ENCODE assay signal across 9 mouse cellular contexts in genomic region chr3:116126070-116126469, GRCm38 (mm10). TPM values are rescaled to one million over a fixed set of nuclear protein-coding genes. Genes with fewer than 3 reads are reported as not detected.
DNase-seq lines count a peak whose midpoint lies in the region; ATAC-seq and TF ChIP-seq lines count a peak whose summit lies in the region.
"Had no signal": no experiment of that assay in that cellular context is flagged by ENCODE, and none has a peak within 500 bp of the region (broad histone marks: within the 10 kb centered on the region; RNA-seq: fewer than 3 reads in every experiment).

No protein-coding gene starts in this region.

- no peak for TF ChIP-seq EP300 in stomach, postnatal 0 days (optimal IDR thresholded peaks at IDR 0.05)

- DNase-seq in heart, adult 11 months, result peak; percentile 40
- DNase-seq in heart, postnatal 14 days, result no peak
- DNase-seq in stomach, postnatal 0 days (ENCODE audit: low spot score), result no peak
- DNase-seq in liver, embryonic 11.5 days (ENCODE audit: low spot score), result no peak
- DNase-seq in cerebellum, adult 8-10 months, result no peak
- no peak for DNase-seq in urinary bladder, postnatal 10 days (ENCODE audit: low spot score)
- no peak for DNase-seq in kidney, adult 11 months
- DNase-seq: adrenal gland, postnatal 14 days had no signal

- no peak overlapping the region for H3K4me3 ChIP-seq in stomach, embryonic 14.5 days (ENCODE audit: low read depth, low read length)
- H3K4me3 ChIP-seq in stomach, postnatal 0 days (ENCODE audit: low read depth, low read length), result no peak overlapping the region
- H3K4me3 ChIP-seq in liver, embryonic 11.5 days (ENCODE audit: low read depth, low read length), result peak overlapping the region; percentile 13; the same call in 1 of the 2 replicates

- no peaks in the 10 kb centered on the region for H3K9me3 ChIP-seq in stomach, embryonic 14.5 days (ENCODE audit: control insufficient read depth, low read depth, low read length)
- no peaks in the 10 kb centered on the region for H3K9me3 ChIP-seq in stomach, postnatal 0 days (ENCODE audit: control insufficient read depth, low read length)
- H3K9me3 ChIP-seq in liver, embryonic 11.5 days (ENCODE audit: control insufficient read depth, low read length), result no peaks in the 10 kb centered on the region

- no peak for ATAC-seq in stomach, embryonic 14.5 days (ENCODE audit: insufficient number of reproducible peaks, insufficient read depth, low FRiP score, low read depth)
- no peak for ATAC-seq in stomach, postnatal 0 days (ENCODE audit: low FRiP score, low TSS enrichment)
- ATAC-seq in liver, embryonic 11.5 days (replicated peaks; ENCODE audit: low FRiP score), result no peak

- no peak overlapping the region for H3K27ac ChIP-seq in stomach, embryonic 14.5 days (ENCODE audit: low read length)
- H3K27ac ChIP-seq in stomach, postnatal 0 days (replicated peaks), result no peak overlapping the region
- H3K27ac ChIP-seq in liver, embryonic 11.5 days (ENCODE audit: low read depth, low read length), result no peak overlapping the region

- H3K9ac ChIP-seq in stomach, embryonic 14.5 days (replicated peaks; ENCODE audit: low read depth, low read length), result no peak overlapping the region
- H3K9ac ChIP-seq in stomach, postnatal 0 days (ENCODE audit: low read length), result no peak overlapping the region
- no peak overlapping the region for H3K9ac ChIP-seq in liver, embryonic 11.5 days (ENCODE audit: low read depth, low read length)

- 0 out of 2 replicates have a peak, but pooled peaks cover 3% of the 10 kb centered on the region for H3K4me1 ChIP-seq in stomach, embryonic 14.5 days (ENCODE audit: control insufficient read depth, insufficient read depth, low read length)
- H3K4me1 ChIP-seq in stomach, postnatal 0 days (replicated peaks; ENCODE audit: control insufficient read depth, insufficient read depth), result no peaks in the 10 kb centered on the region
- no peaks in the 10 kb centered on the region; the same call in 1 of the 2 replicates for H3K4me1 ChIP-seq in liver, embryonic 11.5 days (replicated peaks; ENCODE audit: control insufficient read depth, insufficient read depth, low read length)

- H3K27me3 ChIP-seq in stomach, embryonic 14.5 days (ENCODE audit: control insufficient read depth, insufficient read depth, low read length), result no peaks in the 10 kb centered on the region
- H3K27me3 ChIP-seq in stomach, postnatal 0 days (ENCODE audit: control insufficient read depth, insufficient read depth, low read length), result no peaks in the 10 kb centered on the region
- no peaks in the 10 kb centered on the region for H3K27me3 ChIP-seq in liver, embryonic 11.5 days (replicated peaks; ENCODE audit: control insufficient read depth, insufficient read depth, low read length)

- TF ChIP-seq CTCF in stomach, postnatal 0 days (IDR thresholded peaks at IDR 0.05; ENCODE audit: low read depth), result no peak

- intact Hi-C loops in heart, postnatal 14 days (cut with DNase I), result loop anchor here (5.0 kb wide), 1 partner anchor 86 kb away; no protein-coding TSS in a partner anchor

- peak overlapping the region; percentile 47 for H3K4me2 ChIP-seq in stomach, embryonic 14.5 days (replicated peaks; ENCODE audit: low read depth, low read length)
- no peak overlapping the region for H3K4me2 ChIP-seq in stomach, postnatal 0 days (replicated peaks; ENCODE audit: low read depth)
- H3K4me2 ChIP-seq in liver, embryonic 11.5 days, result peak overlapping the region; percentile 43

- WGBS in stomach, embryonic 14.5 days, result 49% methylated on average over 4 of the region's 4 CpGs
- WGBS in stomach, postnatal 0 days, result 62% methylated on average over 4 of the region's 4 CpGs
- WGBS in liver, embryonic 11.5 days, result 60% methylated on average over 4 of the region's 4 CpGs

- H3K36me3 ChIP-seq in stomach, embryonic 14.5 days (ENCODE audit: control insufficient read depth, insufficient read depth, low read length), result no peaks in the 10 kb centered on the region
- H3K36me3 ChIP-seq in stomach, postnatal 0 days (ENCODE audit: control insufficient read depth, insufficient read depth, low read length), result no peaks in the 10 kb centered on the region
- H3K36me3 ChIP-seq in liver, embryonic 11.5 days (ENCODE audit: control insufficient read depth, insufficient read depth, low read length), result peaks cover 2% of the 10 kb centered on the region; the same call in 1 of the 2 replicates

RNA-seq across cellular contexts. Expression of gene Vcam1, which starts 3.4 kb away (rescaled TPM):
- 10 to 100 TPM; 11.4 to 14.2 TPM for total RNA-seq in heart, postnatal 14 days (2021)
- 68.1 and 70.0 TPM in 2 replicates for polyA plus RNA-seq in stomach, embryonic 14.5 days (2014; fragmentation: Nextera tagmentation; extraction: Ambion mirVana)
- polyA plus RNA-seq in stomach, postnatal 0 days (2015; fragmentation: Nextera tagmentation; extraction: Ambion mirVana), result 16.3 and 17.3 TPM in 2 replicates
- polyA plus RNA-seq in liver, embryonic 11.5 days (2014; fragmentation: Nextera tagmentation; extraction: Ambion mirVana), result 64.3 and 67.4 TPM in 2 replicates
